Mouse (Mus musculus): ENCODE data around the gene Mex3b. TPM values are rescaled to one million over a fixed set of nuclear protein-coding genes. Genes with fewer than 3 reads are reported as not detected.

Mex3b gene
- total and polyA plus RNA-seq, 3 experiments = 0.30 to 0.61 (median 0.55) TPM

- no peaks in the 10 kb centered on the region for H3K4me1 ChIP-seq (ENCODE audit: insufficient read depth, low read depth, low read length)
- no peaks in the 10 kb centered on the region for H3K36me3 ChIP-seq (replicated peaks)
- ATAC-seq (ENCODE audit: extremely low read depth, insufficient number of reproducible peaks, low FRiP score, poor library complexity, severe bottlenecking) = no peak
- no peaks in the 10 kb centered on the region for H3K9me3 ChIP-seq (replicated peaks)
- H3K27me3 ChIP-seq (ENCODE audit: insufficient read depth, low read length) = no peaks in the 10 kb centered on the region
- H3K4me3 ChIP-seq (ENCODE audit: low read depth, low read length) = no peak overlapping the region
- no peak for TF ChIP-seq CTCF (IDR thresholded peaks at IDR 0.05; ENCODE audit: low read depth, low read length)
- TF ChIP-seq GATA2 (IDR thresholded peaks at IDR 0.05; ENCODE audit: borderline replicate concordance, low read depth, low read length) = no peak
- TF ChIP-seq POLR2AphosphoS5 (IDR thresholded peaks at IDR 0.05; ENCODE audit: insufficient replicate concordance, low read depth, low read length) = no peak
- no peak for TF ChIP-seq TAL1 (conservative IDR thresholded peaks at IDR 0.05; ENCODE audit: low read depth, low read length)
- no peak for TF ChIP-seq GATA1 (IDR thresholded peaks at IDR 0.05; ENCODE audit: borderline replicate concordance, low read length)
- no peak for DNase-seq (ENCODE audit: low spot score)
These were observed 38.4 kb downstream of the Mex3b start for GRCm38 (mm10) chr7:82905527-82905926.

GRCm38 (mm10) chr7:82907081-82907480, 39.9 kb downstream of the Mex3b start:
- Histone ChIP-seq H3K36me3 (replicated peaks) (no peaks in the 10 kb centered on the region), H3K4me3 (ENCODE audit: low read depth, low read length) (no peak overlapping the region), H3K9me3 (replicated peaks) (no peaks in the 10 kb centered on the region), H3K4me1 (ENCODE audit: insufficient read depth, low read depth, low read length) (no peaks in the 10 kb centered on the region), H3K27me3 (ENCODE audit: insufficient read depth, low read length) (no peaks in the 10 kb centered on the region)
- TF ChIP-seq POLR2AphosphoS5 (IDR thresholded peaks at IDR 0.05; ENCODE audit: insufficient replicate concordance, low read depth, low read length) (no peak), GATA2 (IDR thresholded peaks at IDR 0.05; ENCODE audit: borderline replicate concordance, low read depth, low read length) (no peak), CTCF (IDR thresholded peaks at IDR 0.05; ENCODE audit: low read depth, low read length) (no peak)
- DNase-seq (ENCODE audit: low spot score) (no peak), ATAC-seq (ENCODE audit: extremely low read depth, insufficient number of reproducible peaks, low FRiP score, poor library complexity, severe bottlenecking) (no peak)

GRCm38 (mm10) chr7:82910536-82911384, 43.6 kb downstream of the Mex3b start:
- Histone ChIP-seq H3K27me3 (ENCODE audit: insufficient read depth, low read length) (no peaks in the 10 kb centered on the region), H3K36me3 (replicated peaks) (no peaks in the 10 kb centered on the region), H3K9me3 (replicated peaks) (no peaks in the 10 kb centered on the region), H3K4me1 (ENCODE audit: insufficient read depth, low read depth, low read length) (no peaks in the 10 kb centered on the region), H3K4me3 (ENCODE audit: low read depth, low read length) (no peak overlapping the region)
- TF ChIP-seq CTCF (IDR thresholded peaks at IDR 0.05; ENCODE audit: low read depth, low read length) = no peak
- no peak for TF ChIP-seq GATA1 (IDR thresholded peaks at IDR 0.05; ENCODE audit: borderline replicate concordance, low read length)
- no peak for TF ChIP-seq POLR2AphosphoS5 (IDR thresholded peaks at IDR 0.05; ENCODE audit: insufficient replicate concordance, low read depth, low read length)
- no peak for TF ChIP-seq GATA2 (IDR thresholded peaks at IDR 0.05; ENCODE audit: borderline replicate concordance, low read depth, low read length)
- TF ChIP-seq TAL1 (conservative IDR thresholded peaks at IDR 0.05; ENCODE audit: low read depth, low read length) = no peak
- DNase-seq (ENCODE audit: low spot score) = no peak
- ATAC-seq (ENCODE audit: extremely low read depth, insufficient number of reproducible peaks, low FRiP score, poor library complexity, severe bottlenecking) = no peak

DNA sequence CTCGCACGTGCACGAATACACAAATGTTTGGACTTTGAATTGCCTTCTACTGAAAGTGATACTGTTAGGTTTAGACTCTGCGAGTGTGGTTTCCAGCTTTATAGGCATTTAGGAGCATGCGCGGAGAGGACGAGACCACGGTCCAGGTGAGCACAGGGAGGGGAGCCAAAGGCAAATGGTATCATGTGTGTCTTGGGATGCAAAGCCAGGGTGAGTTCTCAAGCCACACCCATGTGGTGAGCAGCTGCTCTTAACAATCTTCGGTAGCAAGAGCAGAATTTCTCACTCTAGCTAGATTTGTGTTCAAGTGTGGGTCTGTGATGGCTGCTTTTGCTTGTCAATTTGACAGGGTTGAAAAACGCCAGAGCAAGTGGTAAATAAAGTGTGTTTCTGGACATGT, 44.4 kb downstream of the Mex3b start:
- no peak for ATAC-seq (ENCODE audit: extremely low read depth, insufficient number of reproducible peaks, low FRiP score, poor library complexity, severe bottlenecking)
- no peak for DNase-seq (ENCODE audit: low spot score)
- H3K36me3 ChIP-seq (replicated peaks) = no peaks in the 10 kb centered on the region
- H3K9me3 ChIP-seq (replicated peaks) = no peaks in the 10 kb centered on the region
- TF ChIP-seq CTCF (IDR thresholded peaks at IDR 0.05; ENCODE audit: low read depth, low read length) = no peak
- TF ChIP-seq GATA2 (IDR thresholded peaks at IDR 0.05; ENCODE audit: borderline replicate concordance, low read depth, low read length) = no peak
- TF ChIP-seq TAL1 (conservative IDR thresholded peaks at IDR 0.05; ENCODE audit: low read depth, low read length) = no peak
- no peak for TF ChIP-seq GATA1 (IDR thresholded peaks at IDR 0.05; ENCODE audit: borderline replicate concordance, low read length)
- TF ChIP-seq POLR2AphosphoS5 (IDR thresholded peaks at IDR 0.05; ENCODE audit: insufficient replicate concordance, low read depth, low read length) = no peak
- no peaks in the 10 kb centered on the region for H3K4me1 ChIP-seq (ENCODE audit: insufficient read depth, low read depth, low read length)
- H3K4me3 ChIP-seq (ENCODE audit: low read depth, low read length) = no peak overlapping the region
- no peaks in the 10 kb centered on the region for H3K27me3 ChIP-seq (ENCODE audit: insufficient read depth, low read length)

GRCm38 (mm10) chr7:82914297-82914696, 47.2 kb downstream of the Mex3b start:
- TF ChIP-seq GATA2 (IDR thresholded peaks at IDR 0.05; ENCODE audit: borderline replicate concordance, low read depth, low read length) (no peak), TAL1 (conservative IDR thresholded peaks at IDR 0.05; ENCODE audit: low read depth, low read length) (no peak), CTCF (IDR thresholded peaks at IDR 0.05; ENCODE audit: low read depth, low read length) (no peak), GATA1 (IDR thresholded peaks at IDR 0.05; ENCODE audit: borderline replicate concordance, low read length) (no peak), POLR2AphosphoS5 (IDR thresholded peaks at IDR 0.05; ENCODE audit: insufficient replicate concordance, low read depth, low read length) (no peak)
- no peaks in the 10 kb centered on the region for H3K36me3 ChIP-seq (replicated peaks)
- no peaks in the 10 kb centered on the region for H3K4me1 ChIP-seq (ENCODE audit: insufficient read depth, low read depth, low read length)
- H3K27me3 ChIP-seq (ENCODE audit: insufficient read depth, low read length) = no peaks in the 10 kb centered on the region
- ATAC-seq (ENCODE audit: extremely low read depth, insufficient number of reproducible peaks, low FRiP score, poor library complexity, severe bottlenecking) (no peak), DNase-seq (ENCODE audit: low spot score) (no peak)
- no peak overlapping the region for H3K4me3 ChIP-seq (ENCODE audit: low read depth, low read length)
- no peaks in the 10 kb centered on the region for H3K9me3 ChIP-seq (replicated peaks)

Other genes starting within 250 kb of the Mex3b start
- gene Saxo2, start 218.8 kb upstream of the Mex3b start, total RNA-seq (2014; fragmentation: Nextera tagmentation) = 5.8 and 9.3 TPM in 2 replicates
- 0.66 and 3.4 TPM in 2 replicates for gene Saxo2, start 218.8 kb upstream of the Mex3b start, total RNA-seq (2017)
- gene Saxo2, start 218.8 kb upstream of the Mex3b start, polyA plus RNA-seq (2012) = 0.42 and 2.4 TPM in 2 replicates
- 23.0 and 27.9 TPM in 2 replicates for gene Efl1, start 218.7 kb upstream of the Mex3b start, total RNA-seq (2014; fragmentation: Nextera tagmentation)
- 22.6 and 31.9 TPM in 2 replicates for gene Efl1, start 218.7 kb upstream of the Mex3b start, total RNA-seq (2017)
- 3.3 and 3.7 TPM in 2 replicates for gene Efl1, start 218.7 kb upstream of the Mex3b start, polyA plus RNA-seq (2012)

Measured in G1E (cell line).